Mouse (Mus musculus): ENCODE measurements around the gene Nfam1. TPM values are rescaled to one million over a fixed set of nuclear protein-coding genes. Genes with fewer than 3 reads are reported as not detected.
A peak's percentile ranks its signal among the peaks of the same experiment; 100 is the strongest.

Gene Nfam1
- polyA plus RNA-seq, 1 experiment from 2014 or later: 1.7 TPM

GRCm38 (mm10) chr15:83010423-83010822 lies 22.7 kb downstream of the Nfam1 start:
- Histone ChIP-seq H3K9me3 (replicated peaks) (no peaks in the 10 kb centered on the region), H3K27me3 (replicated peaks) (peaks cover 24% of the 10 kb centered on the region), H3K4me2 (peak overlapping the region; percentile 0; the same call in 1 of the 2 replicates), H3K4me1 (peaks cover 21% of the 10 kb centered on the region), H3K4me3 (replicated peaks) (no peak overlapping the region), H3K36me3 (no peaks in the 10 kb centered on the region), H3K9ac (replicated peaks) (no peak overlapping the region), H3K27ac (replicated peaks) (0 out of 2 replicates have a peak overlapping the region, but pooled peaks have one; percentile 10)
- WGBS: 23% methylated on average over 8 of the region's 8 CpGs
- ATAC-seq (ENCODE audit: low FRiP score): no peak

- no peaks in the 10 kb centered on the region for H3K9me3 ChIP-seq (replicated peaks)
- no peaks in the 10 kb centered on the region for H3K36me3 ChIP-seq
- 90% methylated on average over 6 of the region's 6 CpGs for WGBS
- ATAC-seq (ENCODE audit: low FRiP score): no peak
- peaks cover 17% of the 10 kb centered on the region; the same call in 1 of the 2 replicates for H3K27me3 ChIP-seq (replicated peaks)
- no peak overlapping the region for H3K4me2 ChIP-seq
- no peak overlapping the region for H3K27ac ChIP-seq (replicated peaks)
- H3K9ac ChIP-seq (replicated peaks): no peak overlapping the region
- peaks cover 21% of the 10 kb centered on the region for H3K4me1 ChIP-seq
- H3K4me3 ChIP-seq (replicated peaks): no peak overlapping the region
These were observed 23.6 kb downstream of the Nfam1 start for GRCm38 (mm10) chr15:83009532-83009931.

DNA sequence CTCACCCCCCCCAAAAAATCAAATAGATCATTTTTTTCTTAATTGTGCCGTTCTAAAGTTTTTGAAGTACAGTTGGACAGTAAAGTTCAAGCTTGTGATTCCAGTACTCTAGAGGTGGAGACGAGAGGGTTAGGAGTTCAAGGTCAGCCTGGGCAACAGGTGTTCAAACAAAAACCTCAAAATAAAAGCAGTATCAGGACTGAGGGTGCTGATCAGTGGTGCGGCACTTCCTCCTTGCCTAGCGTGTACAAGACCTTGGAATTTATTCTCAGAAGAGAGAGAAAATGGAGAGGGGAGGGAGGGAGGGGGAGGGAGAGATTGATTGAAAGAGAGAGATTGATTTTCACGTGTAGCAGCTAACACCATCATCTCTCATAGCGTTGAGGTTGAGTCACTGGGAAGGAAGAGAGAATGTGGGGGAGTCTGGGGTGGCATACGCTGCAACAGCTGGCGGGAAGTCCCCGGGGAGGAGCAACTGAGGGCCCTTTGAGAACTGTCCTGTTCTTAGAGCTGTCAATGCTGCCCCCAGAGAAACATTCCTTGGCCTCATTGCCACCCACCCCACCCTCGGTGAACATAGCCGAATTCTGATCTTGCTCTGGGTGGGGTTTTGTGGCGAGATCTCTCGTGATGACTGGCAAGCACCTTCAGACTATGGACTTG lies 24.2 kb downstream of the Nfam1 start:
- Histone ChIP-seq H3K27me3 (replicated peaks) (peaks cover 12% of the 10 kb centered on the region; the same call in 1 of the 2 replicates), H3K4me1 (peaks cover 21% of the 10 kb centered on the region), H3K4me3 (replicated peaks) (no peak overlapping the region), H3K27ac (replicated peaks) (no peak overlapping the region), H3K9ac (replicated peaks) (no peak overlapping the region), H3K4me2 (no peak overlapping the region), H3K9me3 (replicated peaks) (no peaks in the 10 kb centered on the region), H3K36me3 (no peaks in the 10 kb centered on the region)
- 75% methylated on average over 13 of the region's 13 CpGs for WGBS
- ATAC-seq (ENCODE audit: low FRiP score): no peak

DNA sequence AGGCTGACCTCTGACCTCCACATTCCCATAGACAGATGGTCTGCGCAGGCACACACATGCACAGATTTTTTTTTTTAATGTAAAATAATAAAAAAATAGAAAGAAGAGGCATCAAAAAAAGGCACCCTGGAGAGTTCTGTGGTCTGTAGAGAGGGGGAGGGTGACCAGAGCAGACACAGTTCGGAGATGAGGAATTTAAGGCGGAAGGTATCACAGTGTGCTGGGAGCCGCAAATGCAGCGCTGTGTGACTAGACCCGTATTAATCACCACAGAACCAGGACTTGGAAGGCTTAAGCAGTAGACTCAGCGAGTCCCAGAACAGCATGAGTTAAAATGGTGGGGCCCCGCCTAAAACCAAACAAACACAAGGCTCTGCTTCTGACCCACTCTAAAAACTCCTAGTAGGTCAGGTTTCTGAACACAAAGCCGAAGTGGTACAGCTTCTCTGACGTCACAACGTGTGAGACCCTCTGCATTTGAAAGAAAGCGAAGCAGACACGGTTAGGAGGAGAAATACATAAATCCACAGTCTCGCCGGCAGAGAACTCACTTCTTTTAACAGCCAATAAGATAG lies 25.7 kb downstream of the Nfam1 start:
- Histone ChIP-seq H3K9ac (replicated peaks) (no peak overlapping the region), H3K27me3 (replicated peaks) (peaks cover 5% of the 10 kb centered on the region; the same call in 1 of the 2 replicates), H3K9me3 (replicated peaks) (no peaks in the 10 kb centered on the region), H3K27ac (replicated peaks) (no peak overlapping the region), H3K36me3 (no peaks in the 10 kb centered on the region), H3K4me2 (no peak overlapping the region), H3K4me1 (peaks cover 33% of the 10 kb centered on the region), H3K4me3 (replicated peaks) (no peak overlapping the region)
- ATAC-seq (ENCODE audit: low FRiP score): no peak
- WGBS: 47% methylated on average over 15 of the region's 15 CpGs

DNA sequence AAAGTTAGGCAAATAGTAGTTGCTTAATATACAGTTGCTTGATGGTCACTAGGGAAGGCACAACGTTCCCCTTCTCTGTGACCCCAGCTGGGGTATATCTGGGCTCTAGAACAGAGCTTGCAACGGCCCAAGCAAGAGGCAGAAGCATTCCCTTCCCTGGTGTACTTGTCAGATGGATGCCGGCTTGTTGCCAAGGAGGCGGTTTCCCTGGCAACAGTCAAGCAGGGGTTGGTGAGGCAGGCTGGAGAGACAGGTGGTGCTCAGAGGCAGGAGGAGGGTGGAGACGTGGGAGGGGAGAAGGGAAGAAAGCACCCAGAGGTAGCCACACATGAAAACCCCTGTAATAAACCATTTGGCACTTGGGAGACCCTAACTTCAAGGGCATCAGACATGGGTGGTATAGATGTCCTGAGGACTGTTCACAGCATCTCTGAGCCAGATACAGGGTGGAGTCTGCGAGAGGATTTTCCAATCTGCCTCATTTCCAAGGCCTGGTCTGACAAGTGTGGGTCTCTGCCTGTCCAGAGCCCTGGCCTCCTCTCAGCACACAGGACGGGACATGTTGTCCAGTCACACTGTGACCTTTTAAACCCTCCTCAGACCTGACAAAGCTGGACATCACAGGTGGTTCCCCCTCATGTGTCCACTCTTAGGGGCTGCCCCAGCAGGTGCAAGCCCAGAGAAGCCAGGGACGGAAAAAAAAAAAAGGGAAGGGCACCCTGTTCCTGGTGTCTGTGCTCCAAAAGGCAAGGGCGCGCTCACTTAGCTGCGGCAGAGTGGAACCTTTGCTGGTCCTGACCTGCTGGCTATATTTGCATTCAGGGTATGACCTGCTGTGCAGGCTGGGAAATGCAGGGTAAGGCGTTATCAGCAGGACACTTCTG lies 30.2 kb downstream of the Nfam1 start:
- peak; percentile 83 for ATAC-seq (ENCODE audit: low FRiP score)
- Histone ChIP-seq H3K4me1 (peaks cover 25% of the 10 kb centered on the region), H3K9ac (replicated peaks) (no peak overlapping the region), H3K27me3 (replicated peaks) (0 out of 2 replicates have a peak, but pooled peaks cover 8% of the 10 kb centered on the region), H3K4me2 (no peak overlapping the region), H3K27ac (replicated peaks) (peak overlapping the region; percentile 54; the same call in 1 of the 2 replicates), H3K9me3 (replicated peaks) (no peaks in the 10 kb centered on the region), H3K36me3 (no peaks in the 10 kb centered on the region), H3K4me3 (replicated peaks) (no peak overlapping the region)
- WGBS: 35% methylated on average over 12 of the region's 12 CpGs

GRCm38 (mm10) chr15:82998811-82999221 lies 34.3 kb downstream of the Nfam1 start:
- no peaks in the 10 kb centered on the region for H3K36me3 ChIP-seq
- H3K4me2 ChIP-seq: no peak overlapping the region
- H3K27ac ChIP-seq (replicated peaks): no peak overlapping the region
- WGBS: 79% methylated on average over 6 of the region's 6 CpGs
- H3K4me3 ChIP-seq (replicated peaks): no peak overlapping the region
- no peak overlapping the region for H3K9ac ChIP-seq (replicated peaks)
- H3K27me3 ChIP-seq (replicated peaks): 0 out of 2 replicates have a peak, but pooled peaks cover 8% of the 10 kb centered on the region
- no peak for ATAC-seq (ENCODE audit: low FRiP score)
- no peaks in the 10 kb centered on the region for H3K9me3 ChIP-seq (replicated peaks)
- H3K4me1 ChIP-seq: peaks cover 61% of the 10 kb centered on the region

DNA sequence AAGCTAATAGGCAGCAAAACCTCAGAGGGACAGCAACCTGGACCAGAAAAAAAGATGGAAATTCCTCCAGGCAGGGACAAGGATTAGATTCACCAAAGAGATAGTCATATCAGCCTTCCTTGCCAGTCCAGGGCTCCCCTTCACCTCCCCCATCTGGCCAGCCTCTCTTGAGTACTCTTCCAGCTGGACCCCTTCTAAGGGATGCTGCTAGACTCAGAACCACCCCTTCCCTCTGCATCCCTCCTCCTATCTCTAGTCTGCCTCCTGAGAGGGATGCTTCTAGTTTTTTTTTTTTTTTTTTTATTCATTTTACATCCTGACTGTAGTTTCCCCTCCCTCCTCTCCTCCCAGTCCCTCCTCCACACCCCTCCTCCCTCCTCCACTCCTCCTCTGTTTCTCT lies 36.7 kb downstream of the Nfam1 start:
- no peaks in the 10 kb centered on the region for H3K9me3 ChIP-seq (replicated peaks)
- H3K27ac ChIP-seq (replicated peaks): no peak overlapping the region
- no peak overlapping the region for H3K4me3 ChIP-seq (replicated peaks)
- H3K27me3 ChIP-seq (replicated peaks): 0 out of 2 replicates have a peak, but pooled peaks cover 8% of the 10 kb centered on the region
- peaks cover 53% of the 10 kb centered on the region for H3K4me1 ChIP-seq
- no peak for ATAC-seq (ENCODE audit: low FRiP score)
- no peak overlapping the region for H3K9ac ChIP-seq (replicated peaks)
- no peak overlapping the region for H3K4me2 ChIP-seq
- H3K36me3 ChIP-seq: no peaks in the 10 kb centered on the region

GRCm38 (mm10) chr15:82995239-82995638 lies 37.9 kb downstream of the Nfam1 start:
- 0 out of 2 replicates have a peak overlapping the region, but pooled peaks have one; percentile 3 for H3K9ac ChIP-seq (replicated peaks)
- peak overlapping the region; percentile 11; the same call in 1 of the 2 replicates for H3K4me2 ChIP-seq
- H3K9me3 ChIP-seq (replicated peaks): no peaks in the 10 kb centered on the region
- H3K36me3 ChIP-seq: no peaks in the 10 kb centered on the region
- H3K27ac ChIP-seq (replicated peaks): peak overlapping the region; percentile 54
- no peak for ATAC-seq (ENCODE audit: low FRiP score)
- H3K4me3 ChIP-seq (replicated peaks): no peak overlapping the region
- H3K4me1 ChIP-seq: peaks cover 58% of the 10 kb centered on the region
- 27% methylated on average over 7 of the region's 7 CpGs for WGBS
- H3K27me3 ChIP-seq (replicated peaks): 0 out of 2 replicates have a peak, but pooled peaks cover 9% of the 10 kb centered on the region

DNA sequence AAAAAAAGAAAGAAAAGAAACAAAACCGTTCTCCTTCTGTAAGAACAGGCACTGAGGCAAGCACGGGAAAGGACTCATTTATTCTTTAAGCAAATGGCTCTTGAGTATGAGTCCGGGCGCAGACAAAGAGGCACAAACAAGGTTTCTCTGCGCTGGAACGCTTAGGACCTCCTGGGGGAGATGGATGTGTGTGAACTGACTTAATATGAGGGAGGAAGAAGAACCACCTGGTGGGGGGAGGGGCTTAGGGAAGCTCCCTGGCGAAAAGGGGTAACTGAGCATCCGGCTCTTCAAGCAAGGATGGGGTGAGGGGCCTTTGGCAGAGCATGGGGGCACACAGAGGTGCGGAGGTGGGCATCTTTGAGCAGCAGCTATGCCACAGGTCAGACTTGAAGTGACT lies 40.2 kb downstream of the Nfam1 start:
- H3K9ac ChIP-seq (replicated peaks): no peak overlapping the region
- H3K9me3 ChIP-seq (replicated peaks): no peaks in the 10 kb centered on the region
- ATAC-seq (ENCODE audit: low FRiP score): no peak
- H3K27ac ChIP-seq (replicated peaks): no peak overlapping the region
- H3K36me3 ChIP-seq: no peaks in the 10 kb centered on the region
- H3K4me3 ChIP-seq (replicated peaks): no peak overlapping the region
- H3K27me3 ChIP-seq (replicated peaks): 0 out of 2 replicates have a peak, but pooled peaks cover 5% of the 10 kb centered on the region
- no peak overlapping the region for H3K4me2 ChIP-seq
- peaks cover 77% of the 10 kb centered on the region for H3K4me1 ChIP-seq
- 35% methylated on average over 9 of the region's 9 CpGs for WGBS

- peaks cover 77% of the 10 kb centered on the region for H3K4me1 ChIP-seq
- no peaks in the 10 kb centered on the region for H3K9me3 ChIP-seq (replicated peaks)
- WGBS: 60% methylated on average over 13 of the region's 13 CpGs
- H3K9ac ChIP-seq (replicated peaks): no peak overlapping the region
- H3K27me3 ChIP-seq (replicated peaks): 0 out of 2 replicates have a peak, but pooled peaks cover 5% of the 10 kb centered on the region
- no peak overlapping the region for H3K4me3 ChIP-seq (replicated peaks)
- H3K36me3 ChIP-seq: no peaks in the 10 kb centered on the region
- no peak overlapping the region for H3K4me2 ChIP-seq
- H3K27ac ChIP-seq (replicated peaks): no peak overlapping the region
- no peak for ATAC-seq (ENCODE audit: low FRiP score)
These were observed 40.9 kb downstream of the Nfam1 start for GRCm38 (mm10) chr15:82992079-82992783.

GRCm38 (mm10) chr15:82989190-82989704 lies 43.9 kb downstream of the Nfam1 start:
- no peak for ATAC-seq (ENCODE audit: low FRiP score)
- peaks cover 18% of the 10 kb centered on the region for H3K27me3 ChIP-seq (replicated peaks)
- H3K4me3 ChIP-seq (replicated peaks): no peak overlapping the region
- WGBS: 36% methylated on average over 6 of the region's 6 CpGs
- peaks cover 79% of the 10 kb centered on the region for H3K4me1 ChIP-seq
- no peak overlapping the region for H3K4me2 ChIP-seq
- H3K27ac ChIP-seq (replicated peaks): no peak overlapping the region
- H3K36me3 ChIP-seq: no peaks in the 10 kb centered on the region
- H3K9ac ChIP-seq (replicated peaks): no peak overlapping the region
- H3K9me3 ChIP-seq (replicated peaks): no peaks in the 10 kb centered on the region
